Mouse (Mus musculus) kidney, postnatal 10 days (tissue): ENCODE measurements around the gene Prkaa2.
"Not testable (repeated sequence)": the region's sequence is repeated elsewhere in the genome, so short reads cannot be mapped to it uniquely, and the experiment has no call there.

Source experiments
- DNase-seq: peaks from one replicate; pipeline ENCODE4 v3.0.0; 2021; ENCODE audit warnings: mixed read lengths

The Prkaa2 gene

DNA sequence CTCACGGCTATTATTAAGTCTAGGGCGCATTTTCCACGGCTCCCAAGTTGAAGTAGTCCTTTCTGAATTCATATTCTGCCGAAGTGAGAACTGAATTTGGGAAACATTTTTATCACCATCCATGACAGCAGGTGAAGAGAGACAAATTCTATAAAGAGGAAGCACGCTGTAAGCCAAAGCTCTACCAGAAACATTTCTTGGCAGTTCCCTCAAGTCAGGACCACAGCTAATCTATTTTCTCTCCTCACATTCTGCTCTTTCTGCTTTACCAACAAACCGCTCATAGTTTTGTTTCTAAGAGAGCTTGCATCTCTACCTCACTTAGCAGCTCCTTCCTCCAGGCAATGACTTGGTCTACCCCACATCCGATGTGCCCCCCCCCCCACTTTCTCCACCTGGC, 96.0 kb downstream of the Prkaa2 start:
- DNase-seq = no peak

DNA sequence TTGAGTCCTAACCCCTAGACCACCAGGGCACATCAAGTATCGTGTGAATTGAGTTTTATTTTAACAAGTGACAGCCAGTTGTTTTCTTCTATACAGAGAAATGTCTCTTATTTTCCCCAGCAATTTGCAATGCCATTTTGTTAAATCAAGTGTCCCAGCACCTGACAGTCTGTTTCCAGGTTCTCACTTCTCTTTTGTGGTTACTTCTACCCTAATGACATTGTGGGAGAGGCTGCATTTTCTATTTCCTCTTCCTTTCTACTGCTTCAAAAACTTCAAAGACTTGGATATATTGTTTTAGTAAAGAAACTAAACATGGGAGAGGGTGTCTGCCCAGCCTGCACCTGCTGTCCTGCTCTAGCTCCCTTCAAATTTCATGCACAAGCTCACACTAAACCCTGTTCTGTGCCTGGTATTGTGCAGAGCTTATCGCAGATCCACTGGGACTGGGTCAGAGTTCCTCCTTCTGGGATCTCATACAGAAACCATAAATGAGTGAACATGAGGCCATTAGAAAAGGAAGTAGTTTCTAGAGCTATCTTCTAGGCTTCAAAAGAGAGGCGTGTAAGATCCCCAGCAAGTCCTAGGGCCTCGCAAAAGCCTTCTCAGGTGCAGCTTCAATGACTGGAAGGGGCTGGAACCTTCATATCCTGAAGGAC, 102.2 kb downstream of the Prkaa2 start:
- DNase-seq = no peak

DNA sequence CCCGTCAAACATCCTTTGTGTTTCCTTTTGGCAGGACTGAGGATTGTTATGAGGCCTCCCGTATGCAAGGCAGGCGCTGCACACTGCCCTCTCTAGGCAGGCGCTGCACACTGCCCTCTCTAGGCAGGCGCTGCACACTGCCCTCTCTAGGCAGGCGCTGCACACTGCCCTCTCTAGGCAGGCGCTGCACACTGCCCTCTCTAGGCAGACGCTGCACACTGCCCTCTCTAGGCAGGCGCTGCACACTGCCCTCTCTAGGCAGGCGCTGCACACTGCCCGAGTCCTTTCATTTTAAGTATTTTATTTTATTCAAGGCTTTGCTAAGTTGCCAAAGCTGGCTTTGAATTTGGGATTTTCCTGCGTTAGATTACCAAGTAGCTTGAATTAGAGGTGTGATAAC, 105.0 kb downstream of the Prkaa2 start:
- DNase-seq = not testable (repeated sequence)

DNA sequence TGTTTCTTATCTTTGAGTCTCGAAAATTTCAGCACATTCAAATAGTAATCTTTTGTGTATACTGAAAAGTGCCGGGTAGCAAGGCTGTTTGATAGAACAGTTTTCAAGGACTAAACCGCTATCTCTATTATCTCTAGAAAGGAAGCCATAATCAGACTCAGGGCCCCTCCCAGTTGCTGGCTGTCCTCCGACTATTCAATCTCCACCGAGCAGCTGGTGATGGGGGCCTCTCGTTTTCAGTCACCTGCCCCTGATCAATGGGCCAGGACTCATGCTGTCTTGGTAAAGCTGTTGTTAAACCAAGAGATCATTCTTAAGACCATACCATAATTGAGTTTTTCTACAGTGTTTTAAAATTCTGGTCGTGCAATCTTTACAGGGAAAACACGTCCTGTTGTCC, 105.6 kb downstream of the Prkaa2 start:
- no peak for DNase-seq

DNA sequence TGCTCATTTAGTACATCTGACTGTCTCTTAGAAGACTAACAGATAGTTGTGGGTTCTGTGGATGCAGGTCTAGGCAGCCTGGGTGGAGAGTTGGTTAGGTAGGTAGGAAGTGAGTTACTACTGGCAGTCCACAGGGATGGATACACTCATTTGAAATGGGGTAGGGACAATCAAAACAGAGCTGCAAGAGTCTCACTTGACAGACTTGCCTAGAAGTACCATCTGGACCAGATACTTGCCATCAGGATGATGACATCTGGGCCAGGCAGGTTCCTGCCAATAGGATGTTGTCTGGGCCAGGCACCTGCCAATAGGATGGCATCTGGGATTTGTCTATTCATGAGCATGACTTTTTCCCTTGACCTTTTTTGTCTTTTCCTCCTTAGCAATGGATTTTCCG, 108.0 kb downstream of the Prkaa2 start:
- DNase-seq = no peak

DNA sequence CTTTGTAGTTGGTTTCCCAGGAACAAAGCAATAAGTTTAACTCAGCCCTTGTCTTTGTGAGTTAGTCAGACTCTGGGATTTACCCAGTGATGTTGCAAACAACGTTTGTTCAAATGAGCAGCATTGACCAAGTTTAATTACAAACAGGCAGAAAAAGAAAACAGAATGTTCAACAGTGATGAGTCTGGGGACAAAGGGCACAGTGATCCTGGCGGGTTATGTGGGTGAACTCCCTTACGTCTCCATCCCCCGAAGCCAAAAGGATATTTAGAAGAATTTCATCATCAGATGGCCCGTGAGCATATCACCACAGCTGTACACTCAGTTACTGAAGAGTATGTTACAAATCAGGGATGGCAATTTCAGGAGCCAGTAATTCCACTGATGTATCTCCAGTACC, 110.0 kb downstream of the Prkaa2 start:
- DNase-seq = no peak

DNA sequence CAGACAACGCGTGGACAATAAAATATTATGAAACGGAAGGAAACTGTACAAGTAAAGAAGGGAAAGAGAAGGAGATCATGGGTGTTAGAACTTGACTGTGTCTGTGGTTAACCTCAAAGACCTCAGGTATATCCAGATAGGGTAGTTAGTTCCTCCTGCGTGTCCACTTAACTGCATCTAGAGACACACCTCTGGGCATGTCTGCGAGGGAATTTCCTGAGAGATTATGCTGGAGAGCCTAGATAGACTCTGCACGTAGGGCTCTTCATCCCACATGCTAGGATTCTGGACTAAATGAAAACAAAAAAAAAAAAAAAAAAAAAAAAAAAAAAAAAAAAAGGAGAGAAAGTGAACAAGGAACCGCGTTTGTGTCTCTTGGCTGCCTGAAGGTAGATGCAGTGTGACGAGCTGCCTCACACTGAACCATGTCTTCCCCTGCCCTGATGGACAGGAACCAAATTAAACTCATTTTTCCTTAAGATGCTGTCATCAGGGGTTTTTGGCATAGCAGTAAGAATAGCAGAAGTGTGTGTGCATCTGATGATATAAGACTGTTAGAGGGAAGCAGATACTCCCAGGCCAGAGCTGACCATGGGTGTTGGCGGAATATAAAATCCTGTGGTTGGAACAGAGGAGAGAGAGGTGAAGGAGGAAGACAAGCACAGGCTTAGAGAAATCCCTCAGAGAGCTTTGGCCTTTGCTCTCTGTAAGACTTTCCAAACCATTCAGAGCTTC, 116.4 kb downstream of the Prkaa2 start:
- DNase-seq = no peak

DNA sequence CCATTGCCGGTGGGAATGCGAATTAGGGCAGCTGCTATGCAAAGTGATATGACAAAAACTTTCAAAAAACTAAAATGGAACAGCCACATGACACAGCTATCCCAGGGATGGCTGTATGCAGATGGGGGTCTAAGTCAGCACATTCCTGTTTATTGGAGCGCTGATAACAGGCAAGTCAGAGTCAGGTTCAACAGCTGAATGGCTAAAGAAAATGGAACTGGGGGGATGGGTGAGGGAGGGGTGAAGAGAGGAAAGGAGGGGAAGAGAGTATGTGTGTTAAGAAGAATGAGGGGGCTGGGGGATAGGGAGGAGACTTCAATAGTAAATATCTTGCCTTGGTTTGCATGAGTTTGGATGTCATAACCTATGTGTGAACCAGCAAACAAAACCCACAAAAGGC, 117.4 kb downstream of the Prkaa2 start:
- DNase-seq = no peak

DNA sequence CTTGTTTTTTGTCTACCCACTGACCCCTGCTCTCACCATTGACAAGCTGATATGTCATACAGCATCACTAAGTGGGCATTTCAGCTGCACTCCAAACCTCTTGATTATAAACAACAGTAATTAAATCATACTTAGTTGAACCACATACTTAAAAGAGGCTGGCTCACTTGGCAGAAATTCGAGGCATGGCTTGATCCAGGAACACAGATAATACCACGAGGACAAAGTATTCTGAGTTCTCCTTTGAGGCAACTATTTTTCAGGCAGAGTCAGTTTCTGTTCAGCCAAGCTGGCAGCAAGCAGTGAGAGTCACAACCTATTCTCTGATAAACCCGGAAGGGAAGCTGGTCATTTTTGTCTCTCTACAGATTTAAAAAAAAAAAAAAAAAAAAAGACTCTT, 119.0 kb downstream of the Prkaa2 start:
- DNase-seq = no peak

DNA sequence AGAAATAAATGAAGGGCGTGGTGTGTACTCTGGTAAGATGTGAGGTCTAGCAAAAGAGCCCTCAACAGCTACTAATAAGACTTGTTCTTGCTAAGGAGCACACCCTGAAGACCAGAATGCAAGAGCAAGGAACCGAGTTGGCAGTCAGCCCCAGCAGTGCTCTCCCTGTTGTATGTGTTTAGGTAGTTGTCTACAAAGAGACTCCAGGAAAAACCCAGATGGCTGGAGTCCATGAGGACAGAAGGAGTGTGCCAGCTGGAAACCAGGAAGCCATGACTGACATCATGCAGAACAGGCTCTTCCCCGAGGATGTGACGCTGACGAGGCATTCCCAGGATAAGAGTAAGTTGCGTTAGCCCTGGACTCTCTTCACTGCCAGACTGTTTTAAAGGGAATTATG, 119.7 kb downstream of the Prkaa2 start:
- DNase-seq = no peak

DNA sequence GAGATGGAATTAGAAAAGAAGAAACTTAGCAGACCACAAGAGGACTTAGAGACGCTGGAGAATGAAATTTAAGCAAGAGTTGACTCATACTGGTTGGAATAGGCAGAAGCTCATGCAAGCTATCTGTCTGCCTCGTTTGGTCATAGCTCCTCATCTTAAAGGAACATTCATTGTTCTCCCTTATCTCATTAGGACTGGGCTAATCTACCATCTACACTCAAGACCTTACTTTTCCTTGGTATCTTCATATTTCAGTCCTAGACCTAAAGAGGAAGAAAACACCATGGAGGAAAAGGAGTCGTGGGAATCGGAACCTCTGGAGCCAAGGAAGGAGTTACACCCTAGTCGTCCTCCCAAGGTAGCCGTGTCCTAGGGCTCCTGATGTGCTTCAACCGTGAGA, 121.0 kb downstream of the Prkaa2 start:
- DNase-seq = no peak

DNA sequence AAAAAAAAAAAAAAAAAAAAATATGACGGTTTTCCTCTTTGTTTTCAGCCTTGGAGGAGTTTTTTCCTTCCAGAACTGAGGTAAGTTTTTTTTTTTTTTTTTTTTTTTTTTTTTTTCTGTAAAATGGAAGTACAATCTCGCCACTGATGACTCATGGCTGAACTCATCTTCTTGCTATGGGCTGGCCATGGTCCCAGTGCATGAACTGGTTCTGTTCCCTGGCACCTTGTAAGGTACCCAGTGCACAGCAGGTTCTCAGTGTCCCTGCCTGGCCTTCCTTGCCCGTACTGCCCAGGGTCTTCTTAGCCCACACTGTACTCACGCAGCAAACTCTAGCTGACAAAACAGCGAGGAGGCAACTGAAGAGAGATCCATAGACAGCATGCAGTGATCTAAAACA, 121.6 kb downstream of the Prkaa2 start:
- DNase-seq = no peak

DNA sequence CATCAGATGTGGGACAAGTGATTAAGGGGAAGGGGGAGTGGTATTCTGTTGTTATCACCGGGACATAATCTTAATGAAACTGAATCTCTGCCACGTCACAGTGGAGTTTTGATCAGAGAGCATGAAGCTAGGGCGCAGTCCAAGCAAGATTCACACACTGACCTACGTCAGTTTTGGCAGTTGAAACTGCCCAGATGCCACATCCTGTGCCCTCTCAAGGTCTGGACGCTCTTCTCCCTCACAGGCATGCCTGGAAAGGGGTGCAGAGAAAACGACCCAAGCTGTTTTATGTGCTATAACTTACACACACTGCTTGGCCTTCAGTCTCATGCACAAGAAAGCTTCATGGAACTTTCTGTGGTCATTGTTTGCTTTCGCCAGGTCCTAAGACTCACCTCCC, 122.1 kb downstream of the Prkaa2 start:
- DNase-seq = no peak

DNA sequence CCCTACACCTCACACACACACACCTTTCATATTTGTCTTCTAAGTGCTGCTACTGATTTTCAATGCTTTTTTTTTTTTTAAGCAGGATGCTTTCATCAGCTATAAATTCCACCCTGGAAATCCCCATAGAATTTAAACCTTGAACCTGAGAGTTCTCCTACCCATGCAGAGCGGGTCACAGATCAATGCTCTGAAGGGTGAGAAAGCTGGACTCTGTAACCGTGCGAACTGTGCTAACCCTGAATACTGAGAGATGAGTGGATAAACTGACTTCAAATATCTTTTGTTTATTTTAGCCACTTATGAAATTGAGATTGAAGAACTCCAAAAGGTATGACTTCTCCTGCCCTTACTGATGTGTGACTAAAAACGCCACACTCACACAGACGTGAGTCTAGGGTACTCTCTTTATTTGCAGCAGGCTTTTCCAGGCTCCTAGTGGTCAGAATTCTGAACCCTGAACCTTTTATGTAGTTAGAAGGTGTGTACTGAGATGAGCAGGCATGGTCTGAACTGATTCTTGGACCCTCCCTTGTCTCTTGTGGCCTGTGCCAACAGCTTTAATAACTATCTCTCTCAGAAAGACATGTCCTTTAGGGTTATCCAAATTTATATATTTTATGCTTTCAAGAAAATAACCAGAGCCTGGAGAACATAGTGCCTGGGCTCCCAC, 123.6 kb downstream of the Prkaa2 start:
- DNase-seq = peak; percentile 30
